Mouse (Mus musculus): ENCODE results near the gene Ccdc86. TPM values are rescaled to one million over a fixed set of nuclear protein-coding genes. Genes with fewer than 3 reads are reported as not detected.

Ccdc86 gene
- polyA plus RNA-seq, 1 experiment from 2014 or later: 11.6 TPM

DNA sequence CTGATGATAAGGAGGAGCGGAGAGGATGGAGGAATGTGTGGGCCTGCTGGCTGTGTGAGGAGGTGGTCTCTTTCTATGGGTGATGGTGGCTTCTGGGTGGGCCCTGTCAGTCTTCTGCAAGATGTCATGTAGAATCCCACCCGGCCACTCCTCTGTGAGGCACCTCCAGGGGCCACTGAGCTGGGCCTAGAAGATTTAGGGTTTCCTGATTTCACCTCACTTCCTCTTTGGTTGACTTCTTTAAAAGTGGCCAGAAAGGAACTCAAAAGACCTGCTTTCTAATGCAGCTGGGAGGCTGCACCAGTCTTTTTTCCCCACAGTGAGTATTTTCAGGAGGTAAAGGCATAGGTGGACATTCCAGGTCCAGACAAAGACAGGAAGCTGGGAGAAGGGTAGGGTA, 18.4 kb downstream of the Ccdc86 start:
- Histone ChIP-seq H3K4me1 (replicated peaks) (0 out of 2 replicates have a peak, but pooled peaks cover 4% of the 10 kb centered on the region), H3K36me3 (replicated peaks) (no peaks in the 10 kb centered on the region), H3K9ac (no peak overlapping the region), H3K4me3 (replicated peaks) (no peak overlapping the region), H3K27ac (replicated peaks) (no peak overlapping the region), H3K9me3 (replicated peaks) (no peaks in the 10 kb centered on the region), H3K27me3 (no peaks in the 10 kb centered on the region), H3K4me2 (no peak overlapping the region)
- no peak for ATAC-seq (ENCODE audit: insufficient read depth)
- 39% methylated on average over 2 of the region's 2 CpGs for WGBS (ENCODE audit: insufficient replicate concordance)

GRCm38 (mm10) chr19:10926666-10927065, 22.4 kb downstream of the Ccdc86 start:
- 0 out of 2 replicates have a peak, but pooled peaks cover 2% of the 10 kb centered on the region for H3K4me1 ChIP-seq (replicated peaks)
- no peak overlapping the region for H3K4me2 ChIP-seq
- no peak overlapping the region for H3K9ac ChIP-seq
- 52% methylated on average over 4 of the region's 4 CpGs for WGBS (ENCODE audit: insufficient replicate concordance)
- H3K36me3 ChIP-seq (replicated peaks): no peaks in the 10 kb centered on the region
- H3K9me3 ChIP-seq (replicated peaks): no peaks in the 10 kb centered on the region
- no peak overlapping the region for H3K4me3 ChIP-seq (replicated peaks)
- no peak for ATAC-seq (ENCODE audit: insufficient read depth)
- no peak overlapping the region for H3K27ac ChIP-seq (replicated peaks)
- no peaks in the 10 kb centered on the region for H3K27me3 ChIP-seq

DNA sequence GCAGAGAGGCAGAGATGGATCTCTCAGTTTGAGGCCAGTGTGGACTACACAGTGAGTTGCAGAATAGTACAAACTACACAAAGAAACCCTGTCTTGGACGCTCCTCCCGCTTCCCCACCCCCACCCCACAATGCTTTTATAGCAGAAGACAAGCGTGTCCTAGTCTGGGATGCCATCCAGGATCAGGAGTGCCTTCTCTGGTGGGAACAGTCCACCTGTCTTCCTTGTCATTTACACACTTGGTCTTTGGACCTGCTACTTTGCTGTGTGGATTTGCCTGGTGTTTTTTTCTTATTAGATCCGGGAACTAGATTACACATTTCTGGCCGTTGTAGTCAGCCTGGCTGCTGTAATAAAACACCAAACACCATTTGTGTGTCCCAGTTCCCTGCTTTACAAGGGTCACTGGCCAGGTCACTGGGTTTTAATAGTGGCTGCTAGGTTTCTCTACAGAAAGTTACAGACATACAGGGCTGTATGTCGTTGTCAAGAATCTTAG, 22.9 kb downstream of the Ccdc86 start:
- Histone ChIP-seq H3K4me1 (replicated peaks) (0 out of 2 replicates have a peak, but pooled peaks cover 2% of the 10 kb centered on the region), H3K4me3 (replicated peaks) (no peak overlapping the region), H3K4me2 (no peak overlapping the region), H3K27me3 (no peaks in the 10 kb centered on the region), H3K9me3 (replicated peaks) (no peaks in the 10 kb centered on the region), H3K27ac (replicated peaks) (no peak overlapping the region), H3K36me3 (replicated peaks) (no peaks in the 10 kb centered on the region), H3K9ac (no peak overlapping the region)
- ATAC-seq (ENCODE audit: insufficient read depth): no peak
- 53% methylated on average over 6 of the region's 6 CpGs for WGBS (ENCODE audit: insufficient replicate concordance)

GRCm38 (mm10) chr19:10924220-10924619, 24.8 kb downstream of the Ccdc86 start:
- Histone ChIP-seq H3K4me2 (no peak overlapping the region), H3K4me3 (replicated peaks) (no peak overlapping the region), H3K9ac (no peak overlapping the region), H3K27ac (replicated peaks) (no peak overlapping the region), H3K9me3 (replicated peaks) (no peaks in the 10 kb centered on the region), H3K36me3 (replicated peaks) (no peaks in the 10 kb centered on the region), H3K4me1 (replicated peaks) (no peaks in the 10 kb centered on the region), H3K27me3 (no peaks in the 10 kb centered on the region)
- no peak for ATAC-seq (ENCODE audit: insufficient read depth)
- 42% methylated on average over 4 of the region's 4 CpGs for WGBS (ENCODE audit: insufficient replicate concordance)

GRCm38 (mm10) chr19:10921058-10921457, 28.0 kb downstream of the Ccdc86 start:
- Histone ChIP-seq H3K27ac (replicated peaks) (no peak overlapping the region), H3K36me3 (replicated peaks) (no peaks in the 10 kb centered on the region), H3K4me2 (no peak overlapping the region), H3K9me3 (replicated peaks) (no peaks in the 10 kb centered on the region), H3K4me1 (replicated peaks) (no peaks in the 10 kb centered on the region; the same call in 1 of the 2 replicates), H3K4me3 (replicated peaks) (no peak overlapping the region), H3K27me3 (no peaks in the 10 kb centered on the region), H3K9ac (no peak overlapping the region)
- ATAC-seq (ENCODE audit: insufficient read depth): no peak
- 45% methylated on average over 3 of the region's 3 CpGs for WGBS (ENCODE audit: insufficient replicate concordance)

- Histone ChIP-seq H3K9me3 (replicated peaks) (no peaks in the 10 kb centered on the region), H3K4me1 (replicated peaks) (no peaks in the 10 kb centered on the region; the same call in 1 of the 2 replicates), H3K4me2 (no peak within 1 kb of the TSS), H3K27ac (replicated peaks) (no peak within 1 kb of the TSS), H3K4me3 (replicated peaks) (no peak within 1 kb of the TSS), H3K36me3 (replicated peaks) (no peaks in the 10 kb centered on the region), H3K27me3 (0 out of 2 replicates have a peak, but pooled peaks cover 2% of the 10 kb centered on the region), H3K9ac (no peak within 1 kb of the TSS)
- ATAC-seq (ENCODE audit: insufficient read depth): no peak
- WGBS (ENCODE audit: insufficient replicate concordance): 49% methylated on average over 2 of the region's 2 CpGs
Measured at GRCm38 (mm10) chr19:10920532-10920931, 28.5 kb downstream of the Ccdc86 start, which contains the start of gene Zp1. Gene Zp1 (minus strand): TSS chr19:10920632.

- Histone ChIP-seq H3K9me3 (replicated peaks) (no peaks in the 10 kb centered on the region), H3K4me1 (replicated peaks) (no peaks in the 10 kb centered on the region; the same call in 1 of the 2 replicates), H3K4me3 (replicated peaks) (no peak overlapping the region), H3K27ac (replicated peaks) (no peak overlapping the region), H3K9ac (no peak overlapping the region), H3K27me3 (0 out of 2 replicates have a peak, but pooled peaks cover 16% of the 10 kb centered on the region), H3K4me2 (no peak overlapping the region), H3K36me3 (replicated peaks) (no peaks in the 10 kb centered on the region)
- ATAC-seq (ENCODE audit: insufficient read depth): no peak
- 68% methylated on average over 10 of the region's 10 CpGs for WGBS (ENCODE audit: insufficient replicate concordance)
Measured at GRCm38 (mm10) chr19:10918321-10918991, 30.6 kb downstream of the Ccdc86 start.

DNA sequence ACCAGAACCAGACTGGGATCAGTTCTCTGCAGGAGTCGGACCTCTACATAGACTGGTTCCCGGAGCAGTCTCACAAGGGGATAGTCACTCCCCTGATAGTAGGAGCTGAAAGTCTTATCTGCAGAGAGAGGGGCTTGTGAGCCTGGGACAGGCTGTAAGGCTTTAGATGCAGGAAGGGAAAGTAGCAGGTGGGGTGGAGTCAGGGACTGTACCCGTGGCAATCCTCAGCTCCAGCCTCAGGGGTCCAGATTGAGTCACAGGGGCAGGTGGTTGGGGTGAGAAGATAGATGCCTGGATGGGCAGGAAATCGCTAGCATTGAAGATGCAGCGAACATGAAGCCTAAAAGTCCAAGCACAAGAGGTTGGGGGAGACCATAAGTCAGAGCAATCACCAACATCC, 32.6 kb downstream of the Ccdc86 start:
- H3K4me1 ChIP-seq (replicated peaks): no peaks in the 10 kb centered on the region; the same call in 1 of the 2 replicates
- H3K9me3 ChIP-seq (replicated peaks): no peaks in the 10 kb centered on the region
- no peak for ATAC-seq (ENCODE audit: insufficient read depth)
- 0 out of 2 replicates have a peak, but pooled peaks cover 16% of the 10 kb centered on the region for H3K27me3 ChIP-seq
- 39% methylated on average over 5 of the region's 5 CpGs for WGBS (ENCODE audit: insufficient replicate concordance)
- no peak overlapping the region for H3K27ac ChIP-seq (replicated peaks)
- H3K36me3 ChIP-seq (replicated peaks): no peaks in the 10 kb centered on the region
- H3K4me3 ChIP-seq (replicated peaks): no peak overlapping the region
- no peak overlapping the region for H3K9ac ChIP-seq
- H3K4me2 ChIP-seq: no peak overlapping the region

- Histone ChIP-seq H3K27me3 (0 out of 2 replicates have a peak, but pooled peaks cover 16% of the 10 kb centered on the region), H3K4me2 (no peak overlapping the region), H3K4me1 (replicated peaks) (no peaks in the 10 kb centered on the region; the same call in 1 of the 2 replicates), H3K9me3 (replicated peaks) (no peaks in the 10 kb centered on the region), H3K36me3 (replicated peaks) (no peaks in the 10 kb centered on the region), H3K9ac (no peak overlapping the region), H3K27ac (replicated peaks) (no peak overlapping the region), H3K4me3 (replicated peaks) (no peak overlapping the region)
- WGBS (ENCODE audit: insufficient replicate concordance): 33% methylated on average over 2 of the region's 2 CpGs
- no peak for ATAC-seq (ENCODE audit: insufficient read depth)
Measured at GRCm38 (mm10) chr19:10914870-10915269, 34.2 kb downstream of the Ccdc86 start.

DNA sequence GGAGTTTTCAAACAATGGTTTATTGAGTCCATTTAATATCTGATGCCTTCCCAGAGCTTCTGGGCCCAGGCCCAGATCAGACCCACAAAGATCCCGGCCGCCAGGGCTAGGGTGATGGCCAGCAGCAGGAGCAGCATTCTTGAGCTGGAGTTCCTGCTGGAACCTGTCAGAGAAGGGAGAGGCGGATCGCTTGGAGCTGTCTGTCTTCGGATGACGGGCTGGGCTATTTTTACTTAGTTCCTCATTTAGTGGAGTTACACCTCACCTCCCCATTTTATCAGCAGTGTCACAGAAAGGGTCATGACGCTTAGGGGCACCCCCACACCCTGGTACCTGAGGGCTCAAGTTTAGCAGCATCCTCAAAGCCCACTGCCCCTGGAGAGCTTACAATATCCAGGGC, 34.8 kb downstream of the Ccdc86 start:
- 0 out of 2 replicates have a peak, but pooled peaks cover 16% of the 10 kb centered on the region for H3K27me3 ChIP-seq
- H3K9ac ChIP-seq: no peak overlapping the region
- no peaks in the 10 kb centered on the region for H3K9me3 ChIP-seq (replicated peaks)
- whole genome bisulfite sequencing (ENCODE audit: insufficient replicate concordance): 19% methylated on average over 7 of the region's 7 CpGs
- no peak for ATAC-seq (ENCODE audit: insufficient read depth)
- no peak overlapping the region for H3K4me3 ChIP-seq (replicated peaks)
- no peak overlapping the region for H3K27ac ChIP-seq (replicated peaks)
- H3K4me1 ChIP-seq (replicated peaks): no peaks in the 10 kb centered on the region; the same call in 1 of the 2 replicates
- no peaks in the 10 kb centered on the region for H3K36me3 ChIP-seq (replicated peaks)
- no peak overlapping the region for H3K4me2 ChIP-seq

GRCm38 (mm10) chr19:10909087-10909721, 39.9 kb downstream of the Ccdc86 start:
- H3K27ac ChIP-seq (replicated peaks): no peak overlapping the region
- ATAC-seq (ENCODE audit: insufficient read depth): no peak

More at GRCm38 (mm10) chr19:10909087-10909721, 39.9 kb downstream of the Ccdc86 start:
- Histone ChIP-seq H3K4me2 (no peak overlapping the region), H3K9me3 (replicated peaks) (no peaks in the 10 kb centered on the region), H3K36me3 (replicated peaks) (peaks cover 31% of the 10 kb centered on the region), H3K4me3 (replicated peaks) (no peak overlapping the region), H3K4me1 (replicated peaks) (peaks cover 3% of the 10 kb centered on the region; the same call in 1 of the 2 replicates), H3K9ac (no peak overlapping the region), H3K27me3 (0 out of 2 replicates have a peak, but pooled peaks cover 2% of the 10 kb centered on the region)
- WGBS (ENCODE audit: insufficient replicate concordance): 80% methylated on average over 6 of the region's 6 CpGs

Measured in liver, embryonic 15.5 days (tissue).